Mouse (Mus musculus) left cerebral cortex, postnatal 14 days (tissue): Measurements from ENCODE around the gene Marveld3. TPM values are rescaled to one million over a fixed set of nuclear protein-coding genes. Genes with fewer than 3 reads are reported as not detected.

Source experiments
- DNase-seq, 2 experiments: peaks; one replicate each; pipeline ENCODE4 v3.0.0; 2021 to 2022; ENCODE audit warnings: low spot score in 2 of 2, mixed read lengths in 1 of 2
- intact Hi-C: fragments of 180-260 bp; cut with DNase I; formaldehyde crosslinking; loops from one replicate; pipeline ENCODE4 v1.15.1; 2025
- total RNA-seq, 2 experiments: library from RNA; stranded (reverse); gene quantifications; 2 replicates each; pipeline ENCODE4 v1.2.3; 2021

The Marveld3 gene
- total RNA-seq, 2 experiments from 2014 or later: 0.17 TPM; not detected in 1

DNA sequence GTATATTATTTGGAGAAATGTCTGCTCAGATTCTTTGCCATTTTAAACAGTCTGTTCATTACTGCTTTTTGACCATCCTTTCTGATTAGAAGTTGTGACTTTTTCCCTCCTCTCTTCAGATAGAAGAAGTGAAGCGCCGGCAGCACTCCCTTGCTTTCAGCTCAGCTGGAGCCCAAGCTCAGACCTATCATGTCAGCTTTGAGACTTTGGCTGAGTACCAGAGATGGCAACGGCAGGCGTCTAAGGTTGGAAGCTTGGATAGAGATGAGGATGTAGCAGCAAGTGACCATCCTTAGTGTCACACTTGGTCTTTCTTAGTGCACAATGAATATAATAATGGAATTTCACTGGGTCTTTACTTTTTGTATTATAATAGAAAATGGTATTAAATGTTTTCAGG lies 54.6 kb downstream of the Marveld3 start:
- intact Hi-C loops: no loop called here
- DNase-seq: no peak

DNA sequence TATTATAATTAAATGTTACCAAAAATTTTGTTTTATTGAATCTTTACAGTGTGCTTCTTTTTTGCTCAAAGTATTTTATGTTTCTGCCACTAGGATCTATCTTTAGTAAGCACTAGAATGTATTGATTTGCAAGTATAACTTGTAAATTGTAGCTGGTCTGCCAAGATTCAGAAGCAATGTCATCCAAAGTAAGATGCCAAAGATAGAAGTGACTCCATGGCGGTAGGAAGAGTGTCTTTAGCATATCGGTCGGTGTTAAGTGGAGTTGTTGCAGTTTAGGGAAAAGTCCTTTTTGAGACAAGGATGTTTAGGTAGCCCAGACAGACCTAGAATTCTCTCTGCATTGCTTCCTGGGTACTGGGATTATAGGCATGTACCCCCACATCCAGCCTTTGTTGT lies 55.1 kb downstream of the Marveld3 start:
- DNase-seq: no peak
- intact Hi-C loops: no loop called here

DNA sequence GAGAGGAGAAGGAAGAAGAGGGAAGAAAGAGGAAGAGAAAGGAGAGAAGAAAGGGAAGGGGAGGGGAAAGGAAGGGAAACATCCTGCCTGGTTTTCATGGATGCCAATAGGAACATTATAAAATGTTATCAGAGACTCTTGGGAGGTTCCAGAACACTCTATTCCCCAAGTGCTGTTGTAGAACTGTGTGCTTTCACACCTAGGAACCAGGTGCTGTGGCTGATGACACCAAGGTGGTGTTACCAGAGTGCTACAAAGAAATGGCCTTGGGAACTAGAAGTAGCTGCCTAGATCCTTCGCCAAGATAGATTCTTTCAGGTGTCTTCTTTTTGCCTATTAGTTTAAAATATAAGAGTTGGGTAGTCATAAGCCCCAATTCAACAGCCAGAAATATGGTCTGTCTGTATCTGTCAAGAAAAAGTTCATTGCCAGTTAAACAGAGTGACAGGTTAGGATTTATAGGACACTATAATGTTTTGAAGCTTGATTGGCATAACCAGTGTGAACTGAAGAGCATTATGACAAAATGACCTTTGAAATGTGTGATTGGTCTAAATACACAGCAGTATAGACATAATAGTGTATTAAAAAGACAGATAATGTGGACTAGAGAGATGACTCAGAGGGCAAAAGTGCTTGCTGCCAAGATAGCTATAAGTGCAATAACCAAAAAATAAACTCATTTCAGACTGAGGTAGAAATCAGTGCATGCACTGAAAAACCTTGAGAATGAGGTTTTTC lies 56.9 kb downstream of the Marveld3 start:
- intact Hi-C loops: loop anchor here (5.0 kb wide), 1 partner anchor 38 kb away; the partner anchor contains the start of gene Phlpp2
- no peak for DNase-seq

DNA sequence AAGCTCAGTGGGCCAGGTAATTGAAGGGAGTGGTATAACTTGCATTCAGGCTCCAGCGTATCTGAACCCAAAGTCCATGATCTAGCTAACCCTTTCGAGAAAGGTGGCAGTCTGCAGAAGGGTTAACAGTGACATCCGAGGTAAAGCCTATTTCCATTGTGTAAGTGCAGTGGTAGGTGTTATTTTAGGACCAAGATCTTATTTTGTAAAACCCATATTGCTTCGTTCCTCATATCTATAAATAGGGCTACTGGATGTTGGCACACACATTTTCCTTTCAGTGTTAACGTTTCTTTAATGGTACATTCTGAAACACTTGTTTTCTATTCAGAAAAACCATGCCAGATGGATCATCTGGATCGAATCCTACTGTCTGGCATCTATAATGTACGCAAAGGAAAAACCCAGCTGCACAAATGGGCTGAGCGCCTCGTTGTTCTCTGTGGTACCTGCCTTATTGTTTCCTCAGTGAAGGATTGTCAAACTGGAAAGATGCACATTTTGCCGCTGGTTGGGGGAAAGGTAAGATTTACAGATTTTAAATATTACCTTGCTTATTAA lies 58.0 kb downstream of the Marveld3 start:
- DNase-seq: peak; percentile 53 to 64
- intact Hi-C loops: loop anchor here (5.0 kb wide), 1 partner anchor 37 kb away; the partner anchor contains the start of gene Phlpp2

DNA sequence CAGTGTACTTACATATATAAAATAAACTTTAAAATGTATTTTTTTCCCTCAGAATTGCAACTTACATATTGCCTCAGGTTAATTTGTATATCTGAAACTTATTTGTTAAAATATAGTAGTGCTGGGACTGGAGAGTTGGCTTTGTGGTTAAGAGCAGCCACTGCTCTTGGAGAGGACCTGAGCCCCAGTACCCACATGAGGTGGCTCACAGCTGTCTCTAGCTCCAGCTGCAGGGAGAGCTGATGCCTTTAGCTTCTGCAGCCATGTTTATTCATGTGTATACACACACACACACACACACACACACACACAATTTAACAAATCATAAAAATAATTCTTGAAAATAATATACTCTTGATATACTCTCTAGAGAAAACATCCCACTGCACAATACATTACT lies 59.6 kb downstream of the Marveld3 start:
- DNase-seq: no peak
- intact Hi-C loops: loop anchor here (5.0 kb wide), 1 partner anchor 35 kb away; the partner anchor contains the start of gene Phlpp2

Other genes starting within 250 kb of the Marveld3 start
- gene Atxn1l, start 224.5 kb downstream of the Marveld3 start, total RNA-seq: 10 to 100 TPM; 41.4 to 41.8 TPM
- gene Ap1g1, start 183.6 kb downstream of the Marveld3 start, total RNA-seq: 10 to 100 TPM; 87.0 to 89.6 TPM
- 10 to 100 TPM; 31.2 to 34.7 TPM for gene Phlpp2, start 93.7 kb downstream of the Marveld3 start, total RNA-seq
- gene Tat, start 28.2 kb upstream of the Marveld3 start, total RNA-seq: not detected
- gene Chst4, start 77.5 kb upstream of the Marveld3 start, total RNA-seq: not detected
- 10 to 100 TPM; 29.6 to 30.4 TPM for gene Zfp612, start 117.5 kb upstream of the Marveld3 start, total RNA-seq
- not detected for gene Gm21964, start 139.0 kb upstream of the Marveld3 start, total RNA-seq
- gene Gm17720, start 140.6 kb upstream of the Marveld3 start, total RNA-seq: not detected
- 10 to 100 TPM; 31.9 to 49.8 TPM for gene Calb2, start 206.0 kb upstream of the Marveld3 start, total RNA-seq